Mouse (Mus musculus): Measurements from ENCODE around the gene Klhl22. TPM values are rescaled to one million over a fixed set of nuclear protein-coding genes. Genes with fewer than 3 reads are reported as not detected.

The Klhl22 gene
- polyA plus RNA-seq, 1 experiment from 2014 or later, result 13.0 TPM

DNA sequence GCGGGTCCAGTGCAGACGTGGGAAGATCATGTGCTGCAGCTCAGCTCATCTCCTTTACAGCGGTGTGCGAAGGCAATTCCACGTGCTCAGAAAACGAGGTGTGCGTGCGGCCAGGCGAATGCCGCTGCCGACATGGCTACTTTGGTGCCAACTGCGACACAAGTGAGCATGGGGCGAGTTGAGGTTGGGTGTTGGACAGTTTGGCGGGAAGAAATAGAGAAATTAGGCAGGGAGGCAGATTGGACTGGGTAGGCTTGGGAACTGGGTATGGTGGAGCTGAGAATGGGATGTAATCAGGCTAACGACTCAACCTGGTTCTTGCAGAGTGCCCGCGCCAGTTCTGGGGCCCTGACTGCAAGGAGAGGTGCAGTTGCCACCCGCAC is 43.0 kb downstream of the Klhl22 start:
- peaks cover 100% of the 10 kb centered on the region for H3K27me3 ChIP-seq
- H3K4me1 ChIP-seq (replicated peaks), result peaks cover 48% of the 10 kb centered on the region
- ATAC-seq (ENCODE audit: insufficient read depth), result no peak
- no peaks in the 10 kb centered on the region for H3K36me3 ChIP-seq (replicated peaks)
- 13% methylated on average over 18 of the region's 18 CpGs for WGBS (ENCODE audit: insufficient replicate concordance)
- H3K4me3 ChIP-seq (replicated peaks), result peak overlapping the region; percentile 21
- peak overlapping the region; percentile 59 for H3K4me2 ChIP-seq
- H3K9ac ChIP-seq, result no peak overlapping the region
- no peak overlapping the region for H3K27ac ChIP-seq (replicated peaks)
- no peaks in the 10 kb centered on the region for H3K9me3 ChIP-seq (replicated peaks)

DNA sequence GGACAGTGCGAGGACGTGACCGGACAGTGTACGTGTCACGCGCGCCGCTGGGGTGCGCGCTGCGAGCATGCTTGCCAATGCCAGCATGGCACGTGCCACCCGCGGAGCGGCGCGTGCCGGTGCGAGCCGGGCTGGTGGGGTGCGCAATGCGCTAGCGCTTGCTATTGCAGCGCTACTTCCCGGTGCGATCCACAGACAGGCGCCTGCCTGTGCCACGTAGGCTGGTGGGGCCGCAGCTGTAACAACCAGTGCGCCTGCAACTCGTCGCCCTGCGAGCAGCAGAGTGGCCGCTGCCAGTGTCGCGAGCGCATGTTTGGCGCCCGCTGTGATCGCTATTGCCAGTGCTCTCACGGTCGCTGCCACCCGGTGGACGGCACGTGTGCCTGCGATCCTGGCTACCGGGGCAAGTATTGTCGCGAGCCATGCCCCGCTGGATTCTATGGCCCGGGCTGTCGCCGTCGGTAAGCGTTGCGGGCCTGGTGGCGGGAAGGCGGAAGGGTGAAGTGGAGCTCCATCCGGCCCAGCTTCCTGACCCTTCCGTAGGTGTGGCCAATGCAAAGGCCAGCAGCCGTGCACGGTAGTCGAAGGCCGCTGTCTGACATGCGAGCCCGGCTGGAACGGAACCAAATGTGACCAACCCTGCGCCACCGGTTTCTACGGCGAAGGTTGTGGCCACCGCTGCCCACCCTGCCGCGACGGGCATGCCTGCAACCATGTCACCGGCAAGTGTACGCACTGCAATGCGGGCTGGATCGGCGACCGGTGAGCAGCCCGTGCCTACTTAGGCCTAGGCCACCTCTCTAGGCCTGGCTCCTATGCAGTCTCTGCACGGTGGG is 43.6 kb downstream of the Klhl22 start:
- Histone ChIP-seq H3K27me3 (peaks cover 100% of the 10 kb centered on the region), H3K36me3 (replicated peaks) (no peaks in the 10 kb centered on the region), H3K4me3 (replicated peaks) (peak overlapping the region; percentile 21), H3K9ac (no peak overlapping the region), H3K27ac (replicated peaks) (no peak overlapping the region), H3K4me1 (replicated peaks) (peaks cover 47% of the 10 kb centered on the region), H3K4me2 (peak overlapping the region; percentile 59), H3K9me3 (replicated peaks) (no peaks in the 10 kb centered on the region)
- 2% methylated on average over 83 of the region's 83 CpGs for WGBS (ENCODE audit: insufficient replicate concordance)
- ATAC-seq (ENCODE audit: insufficient read depth), result no peak

GRCm38 (mm10) chr16:17803675-17804448 is 44.4 kb downstream of the Klhl22 start:
- Histone ChIP-seq H3K4me2 (peak overlapping the region; percentile 69), H3K27me3 (peaks cover 99% of the 10 kb centered on the region), H3K4me1 (replicated peaks) (peaks cover 43% of the 10 kb centered on the region), H3K4me3 (replicated peaks) (peak overlapping the region; percentile 44), H3K9me3 (replicated peaks) (no peaks in the 10 kb centered on the region), H3K9ac (no peak overlapping the region), H3K27ac (replicated peaks) (no peak overlapping the region), H3K36me3 (replicated peaks) (no peaks in the 10 kb centered on the region)
- 12% methylated on average over 33 of the region's 33 CpGs for WGBS (ENCODE audit: insufficient replicate concordance)
- no peak for ATAC-seq (ENCODE audit: insufficient read depth)

- Histone ChIP-seq H3K27ac (replicated peaks) (no peak overlapping the region), H3K4me2 (peak overlapping the region; percentile 69), H3K9me3 (replicated peaks) (no peaks in the 10 kb centered on the region), H3K4me1 (replicated peaks) (peaks cover 43% of the 10 kb centered on the region), H3K27me3 (peaks cover 99% of the 10 kb centered on the region), H3K4me3 (replicated peaks) (peak overlapping the region; percentile 44), H3K36me3 (replicated peaks) (no peaks in the 10 kb centered on the region), H3K9ac (no peak overlapping the region)
- 1% methylated on average over 33 of the region's 33 CpGs for WGBS (ENCODE audit: insufficient replicate concordance)
- no peak for ATAC-seq (ENCODE audit: insufficient read depth)
Observed at GRCm38 (mm10) chr16:17804449-17804912, 45.1 kb downstream of the Klhl22 start.

- H3K27me3 ChIP-seq, result peaks cover 99% of the 10 kb centered on the region
- H3K27ac ChIP-seq (replicated peaks), result no peak overlapping the region
- H3K9ac ChIP-seq, result no peak overlapping the region
- no peaks in the 10 kb centered on the region for H3K36me3 ChIP-seq (replicated peaks)
- peak overlapping the region; percentile 69 for H3K4me2 ChIP-seq
- 18% methylated on average over 7 of the region's 7 CpGs for WGBS (ENCODE audit: insufficient replicate concordance)
- no peaks in the 10 kb centered on the region for H3K9me3 ChIP-seq (replicated peaks)
- peak overlapping the region; percentile 44; the same call in 1 of the 2 replicates for H3K4me3 ChIP-seq (replicated peaks)
- peaks cover 43% of the 10 kb centered on the region for H3K4me1 ChIP-seq (replicated peaks)
- ATAC-seq (ENCODE audit: insufficient read depth), result no peak
Observed at GRCm38 (mm10) chr16:17804982-17805381, 45.6 kb downstream of the Klhl22 start.

DNA sequence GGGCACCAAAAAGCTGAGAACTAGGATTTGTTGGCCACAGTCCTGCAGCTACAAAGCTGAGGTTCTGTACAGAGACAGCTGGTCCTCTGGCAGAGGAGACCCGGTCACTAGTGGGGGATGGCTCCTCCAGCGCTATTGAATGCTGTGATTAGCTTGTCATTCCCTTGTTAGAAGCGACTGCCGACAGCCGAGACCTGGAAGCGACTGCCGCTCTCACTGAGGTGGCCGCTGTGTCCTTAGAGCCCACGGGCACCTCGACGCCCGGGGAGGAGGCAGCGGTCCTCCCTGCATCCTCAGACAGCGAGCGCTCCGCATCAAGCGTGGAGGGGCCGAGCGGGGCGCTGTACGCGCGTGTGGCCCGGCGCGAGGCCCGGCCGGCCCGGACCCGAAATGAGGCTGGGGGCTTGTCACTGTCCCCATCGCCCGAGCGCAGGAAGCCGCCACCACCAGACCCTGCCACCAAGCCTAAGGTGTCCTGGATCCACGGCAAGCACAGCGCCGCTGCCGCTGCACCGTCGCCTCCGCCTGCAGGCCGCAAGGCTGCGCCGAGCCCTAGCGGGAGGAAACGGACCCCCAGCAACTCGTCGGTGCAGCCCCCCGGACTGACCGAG is 47.3 kb downstream of the Klhl22 start:
- ATAC-seq (ENCODE audit: insufficient read depth), result no peak
- Histone ChIP-seq H3K9me3 (replicated peaks) (no peaks in the 10 kb centered on the region), H3K27me3 (peaks cover 97% of the 10 kb centered on the region), H3K4me2 (peak overlapping the region; percentile 81), H3K36me3 (replicated peaks) (no peaks in the 10 kb centered on the region), H3K27ac (replicated peaks) (no peak overlapping the region), H3K4me3 (replicated peaks) (peak overlapping the region; percentile 54), H3K9ac (peak overlapping the region; percentile 35; the same call in 1 of the 2 replicates), H3K4me1 (replicated peaks) (peaks cover 43% of the 10 kb centered on the region)
- 2% methylated on average over 50 of the region's 50 CpGs for WGBS (ENCODE audit: insufficient replicate concordance)

GRCm38 (mm10) chr16:17807192-17808009 is 48.0 kb downstream of the Klhl22 start:
- peaks cover 96% of the 10 kb centered on the region for H3K27me3 ChIP-seq
- peak overlapping the region; percentile 54 for H3K4me3 ChIP-seq (replicated peaks)
- H3K4me1 ChIP-seq (replicated peaks), result peaks cover 40% of the 10 kb centered on the region
- H3K9ac ChIP-seq, result peak overlapping the region; percentile 35; the same call in 1 of the 2 replicates
- peak overlapping the region; percentile 81 for H3K4me2 ChIP-seq
- H3K36me3 ChIP-seq (replicated peaks), result no peaks in the 10 kb centered on the region
- peak; percentile 68; the same call in 1 of the 2 replicates for ATAC-seq (ENCODE audit: insufficient read depth)
- 4% methylated on average over 73 of the region's 73 CpGs for WGBS (ENCODE audit: insufficient replicate concordance)
- H3K27ac ChIP-seq (replicated peaks), result no peak overlapping the region
- no peaks in the 10 kb centered on the region for H3K9me3 ChIP-seq (replicated peaks)

- no peaks in the 10 kb centered on the region for H3K9me3 ChIP-seq (replicated peaks)
- no peak overlapping the region for H3K4me3 ChIP-seq (replicated peaks)
- H3K36me3 ChIP-seq (replicated peaks), result no peaks in the 10 kb centered on the region
- H3K27ac ChIP-seq (replicated peaks), result no peak overlapping the region
- no peak overlapping the region for H3K4me2 ChIP-seq
- no peak for ATAC-seq (ENCODE audit: insufficient read depth)
- H3K9ac ChIP-seq, result no peak overlapping the region
- H3K4me1 ChIP-seq (replicated peaks), result peaks cover 23% of the 10 kb centered on the region
- H3K27me3 ChIP-seq, result peaks cover 96% of the 10 kb centered on the region
- WGBS (ENCODE audit: insufficient replicate concordance), result 49% methylated on average over 4 of the region's 4 CpGs
Observed at GRCm38 (mm10) chr16:17809125-17809524, 49.7 kb downstream of the Klhl22 start.

- H3K9ac ChIP-seq, result no peak overlapping the region
- H3K27ac ChIP-seq (replicated peaks), result no peak overlapping the region
- peaks cover 17% of the 10 kb centered on the region for H3K4me1 ChIP-seq (replicated peaks)
- 27% methylated on average over 7 of the region's 7 CpGs for WGBS (ENCODE audit: insufficient replicate concordance)
- no peaks in the 10 kb centered on the region for H3K36me3 ChIP-seq (replicated peaks)
- no peak overlapping the region for H3K4me2 ChIP-seq
- H3K9me3 ChIP-seq (replicated peaks), result no peaks in the 10 kb centered on the region
- no peak overlapping the region for H3K4me3 ChIP-seq (replicated peaks)
- peaks cover 96% of the 10 kb centered on the region for H3K27me3 ChIP-seq
- no peak for ATAC-seq (ENCODE audit: insufficient read depth)
Observed at GRCm38 (mm10) chr16:17809711-17810110, 50.3 kb downstream of the Klhl22 start.

- Histone ChIP-seq H3K4me2 (no peak overlapping the region), H3K27me3 (peaks cover 96% of the 10 kb centered on the region)
Observed at GRCm38 (mm10) chr16:17812120-17812519, 52.7 kb downstream of the Klhl22 start.

More at GRCm38 (mm10) chr16:17812120-17812519, 52.7 kb downstream of the Klhl22 start:
- Histone ChIP-seq H3K36me3 (replicated peaks) (no peaks in the 10 kb centered on the region), H3K4me3 (replicated peaks) (no peak overlapping the region), H3K9ac (no peak overlapping the region), H3K9me3 (replicated peaks) (no peaks in the 10 kb centered on the region), H3K4me1 (replicated peaks) (peaks cover 20% of the 10 kb centered on the region), H3K27ac (replicated peaks) (no peak overlapping the region)
- ATAC-seq (ENCODE audit: insufficient read depth), result no peak
- WGBS (ENCODE audit: insufficient replicate concordance), result 5% methylated on average over 5 of the region's 5 CpGs
